Mouse (Mus musculus) fat pad, adult 2 months (tissue): Measurements from ENCODE around the gene Zfhx3.

ENCODE experiments used
- DNase-seq: peaks from one replicate; pipeline ENCODE4 v3.0.0-alpha.2; 2011; ENCODE audit warnings: low read depth, low spot score; ENCODE audit errors: extremely low read depth

Zfhx3 gene

DNA sequence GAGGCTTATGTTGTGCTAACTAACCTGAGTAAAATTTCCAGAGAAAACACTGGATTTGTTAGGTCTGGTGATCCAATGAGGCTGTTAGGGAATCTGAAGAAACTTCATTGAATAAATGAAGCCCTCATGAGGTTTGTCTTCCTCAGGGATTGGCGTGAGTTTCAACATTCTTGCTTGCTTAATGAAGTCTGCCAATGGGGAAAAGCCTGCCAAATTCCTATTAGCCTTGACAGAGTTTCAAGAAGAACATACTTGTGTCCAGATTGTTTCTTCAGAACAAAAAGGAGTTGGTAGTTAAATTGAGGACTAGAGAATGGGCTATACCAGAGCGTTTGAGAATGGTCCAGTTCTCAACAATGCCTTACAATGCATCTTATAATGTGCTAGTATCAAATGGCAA, 385.3 kb downstream of the Zfhx3 start:
- no peak for DNase-seq

- no peak for DNase-seq
Observed at GRCm38 (mm10) chr8:108348352-108348751, 405.9 kb downstream of the Zfhx3 start.

GRCm38 (mm10) chr8:108348776-108349175, 406.3 kb downstream of the Zfhx3 start:
- no peak for DNase-seq

DNA sequence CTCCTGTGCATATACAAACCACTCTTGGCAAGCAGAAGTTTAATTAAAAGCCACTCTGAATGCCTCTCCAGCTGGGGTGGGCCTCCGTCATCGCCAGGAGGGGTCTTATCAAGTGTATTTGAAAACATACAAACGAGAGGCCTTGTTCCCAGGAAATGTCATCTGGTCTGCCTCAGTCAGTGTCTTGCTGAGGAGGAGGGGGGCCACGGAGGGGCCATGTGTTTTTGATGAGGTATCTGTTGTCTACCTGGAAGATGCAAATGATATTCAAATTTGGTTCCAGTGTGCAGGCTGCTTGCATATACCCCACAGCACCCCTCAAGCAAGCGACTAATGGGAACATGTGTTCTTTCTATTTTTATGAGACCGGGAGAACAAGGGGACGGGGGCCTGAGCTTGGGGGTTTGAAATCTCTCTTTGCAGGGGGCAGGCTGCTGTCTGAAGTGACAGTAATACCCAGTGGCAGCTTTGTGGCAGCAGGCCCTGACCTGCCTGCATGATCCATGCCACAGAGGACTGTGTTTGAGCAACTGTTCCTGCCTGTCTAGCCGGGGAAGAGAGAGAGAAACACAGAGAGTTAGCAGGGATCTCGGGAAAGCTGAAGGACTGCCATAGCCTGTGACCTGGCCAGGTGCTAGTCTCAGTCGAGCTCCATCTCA, 412.8 kb downstream of the Zfhx3 start:
- no peak for DNase-seq

- no peak for DNase-seq
Observed at GRCm38 (mm10) chr8:108361402-108361801, 419.0 kb downstream of the Zfhx3 start.

GRCm38 (mm10) chr8:108362421-108362820, 420.0 kb downstream of the Zfhx3 start:
- DNase-seq: no peak

DNA sequence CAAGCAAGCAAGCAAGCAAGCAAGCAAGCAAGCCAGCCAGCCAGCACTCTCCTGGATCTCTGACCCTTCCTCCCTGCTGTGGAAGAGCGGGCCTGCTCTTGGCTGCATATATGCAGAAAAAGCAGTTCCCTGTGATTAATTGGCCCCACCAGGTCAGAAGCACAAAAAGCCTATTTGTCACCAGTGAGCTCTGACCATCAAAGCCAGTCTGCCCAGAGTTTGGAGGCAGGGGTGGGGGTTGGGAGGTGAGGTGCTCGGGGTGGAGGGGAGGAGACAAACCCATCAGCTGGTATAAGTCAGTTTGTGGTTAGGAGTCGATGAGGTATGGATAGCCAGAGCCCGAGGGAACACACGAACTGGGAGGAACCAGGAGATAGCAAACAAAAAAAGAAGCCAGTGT, 421.0 kb downstream of the Zfhx3 start:
- DNase-seq: no peak

GRCm38 (mm10) chr8:108363856-108364255, 421.4 kb downstream of the Zfhx3 start:
- no peak for DNase-seq

DNA sequence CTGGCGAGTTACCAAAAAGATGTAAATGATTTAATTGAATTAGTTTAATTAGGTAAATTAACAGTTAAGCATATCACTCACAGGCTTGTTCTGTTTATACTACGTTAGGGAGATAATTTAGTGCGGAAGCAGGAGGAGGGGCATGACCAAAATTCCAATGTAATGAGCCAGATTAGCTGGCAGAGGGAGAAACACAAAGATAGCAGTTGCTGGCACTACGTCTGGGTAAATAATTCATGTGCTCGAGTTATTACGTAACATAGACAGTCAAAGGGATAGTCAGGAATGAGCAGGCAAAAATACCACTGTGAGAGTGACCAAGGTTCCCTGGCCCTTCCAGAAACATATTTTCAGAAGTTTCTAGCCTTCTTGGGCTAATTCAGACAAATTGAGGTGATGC, 426.6 kb downstream of the Zfhx3 start:
- DNase-seq: no peak

GRCm38 (mm10) chr8:108370731-108371130, 428.3 kb downstream of the Zfhx3 start:
- no peak for DNase-seq

DNA sequence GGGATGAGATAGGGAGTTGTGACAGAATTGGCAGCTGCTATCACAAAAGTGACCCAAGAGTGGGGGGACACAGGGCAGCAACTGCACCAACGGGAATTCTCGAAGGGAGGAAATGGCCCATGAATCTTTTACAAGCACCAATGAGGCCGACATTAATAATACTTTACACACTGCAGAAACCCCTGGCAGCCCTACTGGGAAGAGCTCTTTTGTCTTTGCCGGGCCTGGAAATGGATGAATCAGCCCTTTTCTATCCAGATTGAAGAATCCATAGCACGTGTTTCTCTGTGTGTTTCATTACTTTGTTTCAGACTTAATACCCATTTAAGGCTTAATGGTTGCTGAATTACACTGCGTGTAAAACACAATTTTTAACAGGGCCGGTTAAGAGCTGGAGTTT, 430.6 kb downstream of the Zfhx3 start:
- no peak for DNase-seq

DNA sequence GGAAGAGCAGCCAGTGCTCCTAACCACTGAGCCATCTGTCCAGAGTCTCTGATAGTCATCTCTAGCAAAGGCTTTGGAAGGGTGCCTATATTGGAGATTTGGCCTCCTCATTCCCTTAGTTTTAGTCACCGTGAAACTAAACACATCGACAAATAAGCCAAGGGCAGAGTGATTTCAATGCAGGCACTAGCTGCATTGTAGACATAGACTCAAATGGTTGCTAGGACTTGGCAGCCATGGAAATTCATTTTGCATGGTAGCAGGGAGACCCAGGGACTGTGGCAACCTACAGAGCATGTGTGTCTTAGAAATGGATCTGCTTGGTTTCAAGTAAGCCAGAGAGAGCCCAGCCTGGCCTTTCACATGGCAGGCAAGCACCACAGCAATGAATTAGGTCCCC, 435.6 kb downstream of the Zfhx3 start:
- DNase-seq: no peak

DNA sequence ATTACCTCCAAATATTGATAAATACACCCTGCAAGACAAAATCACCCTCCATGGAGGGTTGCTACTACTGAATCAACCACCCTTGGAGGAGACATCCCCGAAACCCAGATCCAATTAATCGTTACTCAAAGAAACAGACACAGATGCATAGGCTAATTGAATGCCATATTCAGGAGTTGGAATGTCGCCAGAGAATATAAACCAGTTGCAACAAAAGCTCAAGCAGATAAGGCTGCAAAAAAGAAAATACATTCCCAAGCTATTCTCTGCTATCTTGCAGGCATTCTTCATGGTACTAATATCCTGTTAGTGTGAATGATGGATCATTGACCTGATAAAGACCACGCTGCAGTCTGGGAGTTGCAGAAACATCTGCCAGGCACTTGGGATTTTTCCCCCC, 440.7 kb downstream of the Zfhx3 start:
- no peak for DNase-seq

- no peak for DNase-seq
Observed at GRCm38 (mm10) chr8:108387160-108387912, 444.9 kb downstream of the Zfhx3 start.

DNA sequence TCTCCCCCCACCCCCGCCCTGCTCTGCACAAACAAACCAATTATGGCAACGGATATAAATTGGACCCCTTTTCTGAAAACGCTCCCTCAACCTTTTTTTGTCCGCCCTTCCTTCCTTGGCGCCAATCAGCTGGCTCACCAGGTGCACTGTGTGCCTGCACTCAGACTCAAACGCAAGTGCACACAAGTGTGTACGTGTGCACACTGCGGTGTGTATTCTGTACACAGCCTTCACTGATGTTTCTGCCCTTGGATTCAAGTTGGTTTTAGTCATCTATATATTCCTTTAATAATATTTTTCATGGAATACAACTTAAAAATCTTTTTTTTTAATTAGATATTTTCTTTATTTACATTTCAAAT, 445.4 kb downstream of the Zfhx3 start:
- DNase-seq: no peak

DNA sequence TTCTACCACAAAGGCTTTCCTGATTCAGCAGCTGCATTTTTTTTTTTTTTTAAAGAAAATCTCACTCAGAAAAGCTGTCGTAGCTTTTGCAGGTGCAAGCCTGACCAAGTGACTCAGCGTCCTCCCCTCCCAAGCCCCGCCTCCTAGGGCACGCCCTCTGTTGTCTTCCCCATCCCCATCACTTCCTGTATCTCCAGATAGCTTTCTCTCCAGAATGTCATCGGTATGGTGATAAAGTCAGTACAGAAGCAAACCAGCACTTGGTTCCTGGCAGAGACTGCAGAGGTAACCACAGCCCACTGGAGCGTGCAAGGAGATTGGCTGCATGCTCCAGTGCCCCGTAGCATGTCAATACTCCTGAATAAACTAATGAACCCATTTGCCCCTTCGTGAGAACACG, 450.5 kb downstream of the Zfhx3 start:
- no peak for DNase-seq

DNA sequence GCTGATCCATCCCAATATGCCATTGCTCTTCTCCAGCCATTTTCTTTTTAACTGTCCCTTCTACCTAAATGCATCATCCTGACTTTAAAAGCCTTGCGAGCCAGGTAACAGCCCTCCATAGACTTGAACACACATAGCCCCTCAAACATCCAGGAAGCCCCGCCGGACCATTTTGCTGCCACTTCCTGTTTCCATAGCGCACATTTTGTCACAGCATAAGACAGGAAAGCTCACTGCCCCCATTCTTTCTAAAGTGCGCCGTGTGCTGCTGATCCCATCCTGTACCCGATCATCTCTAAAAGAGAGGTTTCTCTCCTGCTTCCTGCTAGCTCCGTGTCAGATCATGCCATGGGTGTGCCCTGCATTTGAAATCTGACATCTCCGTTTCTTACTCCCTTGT, 459.7 kb downstream of the Zfhx3 start:
- no peak for DNase-seq

- no peak for DNase-seq
Observed at GRCm38 (mm10) chr8:108406716-108407494, 464.5 kb downstream of the Zfhx3 start.

GRCm38 (mm10) chr8:108419162-108419844, 476.9 kb downstream of the Zfhx3 start:
- no peak for DNase-seq

DNA sequence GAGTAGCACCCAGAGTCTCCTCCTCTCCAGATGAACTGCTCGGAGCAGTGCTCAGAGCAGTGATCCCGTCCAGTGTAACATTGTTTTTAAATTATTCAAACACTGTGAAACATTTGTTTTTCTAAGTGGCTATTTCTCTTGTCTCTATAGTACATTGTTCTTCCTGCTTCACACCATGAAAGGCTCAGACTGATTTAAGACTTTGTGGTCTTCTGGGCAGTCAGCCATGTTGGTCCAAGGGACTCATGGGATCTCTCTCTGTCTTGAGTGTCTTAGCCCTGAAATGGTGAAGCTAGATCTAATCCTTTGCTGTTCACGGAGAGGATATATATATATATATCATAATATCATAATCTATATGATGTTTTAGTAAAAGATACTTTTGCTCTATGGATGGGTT, 480.1 kb downstream of the Zfhx3 start:
- no peak for DNase-seq

DNA sequence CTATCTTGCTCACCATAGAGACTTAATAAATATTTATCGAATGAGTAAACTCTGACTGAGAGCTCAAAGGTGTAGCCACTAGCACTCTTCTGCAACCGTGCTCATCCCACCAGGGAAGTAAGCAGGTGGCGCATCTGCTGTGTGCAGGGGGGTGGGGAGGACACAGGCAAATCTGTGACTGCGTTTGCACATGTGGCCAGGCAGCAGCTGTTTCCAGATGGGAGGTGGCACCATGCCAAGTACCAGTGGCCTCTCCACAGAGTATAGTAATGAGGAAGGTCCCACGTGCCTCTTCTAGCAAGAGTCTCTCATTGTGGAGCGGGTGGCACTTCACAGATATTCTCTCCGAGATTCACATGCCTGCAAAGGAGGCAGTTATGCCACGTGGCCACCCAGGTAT, 481.9 kb downstream of the Zfhx3 start:
- no peak for DNase-seq
